Mouse (Mus musculus): ENCODE measurements around the gene Sptlc2. TPM values are rescaled to one million over a fixed set of nuclear protein-coding genes. Genes with fewer than 3 reads are reported as not detected.
A peak's percentile ranks its signal among the peaks of the same experiment; 100 is the strongest.

Gene Sptlc2
- total and polyA plus RNA-seq, 2 experiments from 2014 or later = 32.8 to 86.9 TPM

- no peak for TF ChIP-seq CTCF (IDR thresholded peaks at IDR 0.05; ENCODE audit: low read depth)
- H3K9ac ChIP-seq (replicated peaks; ENCODE audit: low read length) = no peak overlapping the region
- H3K9me3 ChIP-seq (ENCODE audit: low read length) = no peaks in the 10 kb centered on the region
- H3K27ac ChIP-seq = no peak overlapping the region
- ATAC-seq = no peak
- WGBS = 74% methylated on average over 4 of the region's 4 CpGs
- no peaks in the 10 kb centered on the region for H3K27me3 ChIP-seq (ENCODE audit: insufficient read depth, low read length)
- no peaks in the 10 kb centered on the region for H3K36me3 ChIP-seq (ENCODE audit: insufficient read depth, low read length)
- no peaks in the 10 kb centered on the region for H3K4me1 ChIP-seq (ENCODE audit: insufficient read depth, low read length)
- H3K4me3 ChIP-seq (ENCODE audit: low read length) = no peak overlapping the region
- no peak for DNase-seq (ENCODE audit: low spot score)
- no peak overlapping the region for H3K4me2 ChIP-seq (ENCODE audit: low read depth, low read length)
Observed at GRCm38 (mm10) chr12:87397811-87398417, 9.8 kb upstream of the Sptlc2 start.

DNA sequence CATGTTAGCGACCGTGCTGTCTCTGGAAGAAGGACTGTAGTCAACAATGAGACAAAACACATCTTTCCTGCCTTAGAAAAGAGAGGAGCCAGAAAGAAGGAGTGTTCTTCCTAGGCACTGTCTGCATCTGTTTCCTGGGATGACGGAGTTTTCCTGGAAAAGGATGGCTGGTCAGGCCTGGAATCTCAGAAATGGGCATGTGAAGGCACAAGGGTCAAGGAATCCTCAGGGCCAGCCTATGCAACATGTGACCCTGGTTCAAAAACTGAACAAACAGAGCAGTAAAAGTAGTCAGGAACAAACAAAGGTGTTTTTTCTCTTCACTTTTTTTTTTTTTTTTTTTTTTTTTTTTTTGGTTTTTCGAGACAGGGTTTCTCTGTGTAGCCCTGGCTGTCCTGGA, 9.0 kb upstream of the Sptlc2 start:
- no peak for DNase-seq (ENCODE audit: low spot score)
- Histone ChIP-seq H3K36me3 (ENCODE audit: insufficient read depth, low read length) (no peaks in the 10 kb centered on the region), H3K4me3 (ENCODE audit: low read length) (no peak overlapping the region), H3K9ac (replicated peaks; ENCODE audit: low read length) (no peak overlapping the region), H3K27me3 (ENCODE audit: insufficient read depth, low read length) (no peaks in the 10 kb centered on the region), H3K27ac (no peak overlapping the region), H3K4me2 (ENCODE audit: low read depth, low read length) (no peak overlapping the region), H3K9me3 (ENCODE audit: low read length) (no peaks in the 10 kb centered on the region), H3K4me1 (ENCODE audit: insufficient read depth, low read length) (no peaks in the 10 kb centered on the region)
- WGBS = 91% methylated on average over 4 of the region's 4 CpGs
- no peak for ATAC-seq
- no peak for TF ChIP-seq CTCF (IDR thresholded peaks at IDR 0.05; ENCODE audit: low read depth)

DNA sequence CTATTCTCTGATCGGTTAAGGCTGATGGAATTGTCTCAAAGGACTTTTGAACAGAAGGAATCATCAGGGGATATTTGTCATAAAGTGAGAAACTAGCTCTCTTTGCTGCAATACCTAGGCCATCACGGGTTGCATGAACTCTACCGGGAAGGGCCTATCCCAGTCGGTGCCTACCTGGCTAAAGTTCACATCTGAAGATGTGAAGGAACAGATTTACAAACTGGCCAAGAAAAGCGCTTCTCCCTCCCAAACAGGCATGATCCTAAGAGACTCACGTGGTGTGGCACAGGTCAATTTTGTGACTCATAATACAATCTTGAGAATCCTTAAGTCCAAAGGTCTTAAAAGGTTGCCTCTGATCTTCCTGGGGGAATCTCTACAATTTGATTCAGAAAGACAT, 6.2 kb upstream of the Sptlc2 start:
- Histone ChIP-seq H3K4me2 (ENCODE audit: low read depth, low read length) (no peak overlapping the region), H3K27me3 (ENCODE audit: insufficient read depth, low read length) (no peaks in the 10 kb centered on the region), H3K36me3 (ENCODE audit: insufficient read depth, low read length) (no peaks in the 10 kb centered on the region), H3K4me3 (ENCODE audit: low read length) (no peak overlapping the region), H3K27ac (no peak overlapping the region), H3K9me3 (ENCODE audit: low read length) (no peaks in the 10 kb centered on the region), H3K4me1 (ENCODE audit: insufficient read depth, low read length) (no peaks in the 10 kb centered on the region), H3K9ac (replicated peaks; ENCODE audit: low read length) (no peak overlapping the region)
- no peak for TF ChIP-seq CTCF (IDR thresholded peaks at IDR 0.05; ENCODE audit: low read depth)
- 90% methylated on average over 6 of the region's 6 CpGs for WGBS
- ATAC-seq = no peak
- DNase-seq (ENCODE audit: low spot score) = no peak

DNA sequence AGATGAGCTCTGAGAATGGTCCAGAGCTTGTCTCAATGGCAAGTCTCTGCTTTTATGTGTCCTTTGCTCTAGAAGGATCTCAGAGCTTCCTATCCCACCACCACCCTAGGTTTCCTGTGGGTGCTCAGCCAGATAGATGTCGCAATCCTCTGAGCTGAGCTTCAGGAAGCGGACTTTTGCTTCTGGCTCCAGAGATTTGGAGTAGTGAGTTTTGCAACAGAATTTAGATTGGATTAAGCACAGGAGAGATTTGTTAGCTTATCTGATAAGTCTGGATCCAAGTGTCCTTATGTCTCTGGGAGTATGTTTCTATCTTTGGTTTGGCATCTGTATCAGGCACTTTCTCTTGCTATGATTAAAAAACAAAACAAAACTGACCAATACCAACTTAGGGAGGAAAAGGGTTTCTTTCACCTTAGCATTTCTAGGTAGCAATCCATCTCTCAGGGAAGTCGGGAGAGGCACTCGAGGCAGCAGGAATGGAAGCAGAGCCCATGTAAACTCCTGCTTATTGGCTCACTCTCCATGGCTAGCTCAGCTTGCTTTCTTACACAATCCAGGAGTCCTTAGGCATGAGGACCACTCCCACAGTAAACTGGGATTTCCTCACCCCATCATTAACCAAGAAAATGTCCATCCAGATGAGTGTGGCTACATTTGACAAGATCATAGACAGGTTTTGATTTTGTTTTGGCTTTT, 5.4 kb upstream of the Sptlc2 start:
- Histone ChIP-seq H3K27me3 (ENCODE audit: insufficient read depth, low read length) (no peaks in the 10 kb centered on the region), H3K9ac (replicated peaks; ENCODE audit: low read length) (no peak overlapping the region), H3K4me2 (ENCODE audit: low read depth, low read length) (no peak overlapping the region), H3K36me3 (ENCODE audit: insufficient read depth, low read length) (no peaks in the 10 kb centered on the region), H3K4me1 (ENCODE audit: insufficient read depth, low read length) (no peaks in the 10 kb centered on the region), H3K9me3 (ENCODE audit: low read length) (no peaks in the 10 kb centered on the region), H3K4me3 (ENCODE audit: low read length) (no peak overlapping the region), H3K27ac (no peak overlapping the region)
- WGBS = 83% methylated on average over 4 of the region's 4 CpGs
- DNase-seq (ENCODE audit: low spot score) (no peak), ATAC-seq (no peak)
- TF ChIP-seq CTCF (IDR thresholded peaks at IDR 0.05; ENCODE audit: low read depth) = no peak

DNA sequence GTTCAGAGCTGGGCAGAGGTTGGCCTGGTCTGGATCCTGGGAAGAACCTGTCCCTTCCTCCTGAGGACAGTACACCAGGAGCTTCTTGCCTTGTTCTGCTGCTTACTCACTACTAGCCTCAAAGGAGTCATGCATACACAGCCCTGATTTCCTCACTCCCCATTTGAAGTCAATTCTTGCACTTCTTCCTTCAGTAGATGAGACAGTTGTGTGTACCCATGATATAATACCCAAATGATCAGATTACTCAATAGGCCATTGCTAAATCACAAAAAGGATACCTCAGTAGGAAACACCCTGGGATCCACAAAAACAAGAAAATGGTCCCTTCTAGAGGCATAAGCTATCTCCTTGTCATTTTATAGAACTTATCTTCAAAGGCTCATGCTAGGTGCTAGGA, 3.2 kb upstream of the Sptlc2 start:
- DNase-seq (ENCODE audit: low spot score) = no peak
- H3K9ac ChIP-seq (replicated peaks; ENCODE audit: low read length) = no peak overlapping the region

DNA sequence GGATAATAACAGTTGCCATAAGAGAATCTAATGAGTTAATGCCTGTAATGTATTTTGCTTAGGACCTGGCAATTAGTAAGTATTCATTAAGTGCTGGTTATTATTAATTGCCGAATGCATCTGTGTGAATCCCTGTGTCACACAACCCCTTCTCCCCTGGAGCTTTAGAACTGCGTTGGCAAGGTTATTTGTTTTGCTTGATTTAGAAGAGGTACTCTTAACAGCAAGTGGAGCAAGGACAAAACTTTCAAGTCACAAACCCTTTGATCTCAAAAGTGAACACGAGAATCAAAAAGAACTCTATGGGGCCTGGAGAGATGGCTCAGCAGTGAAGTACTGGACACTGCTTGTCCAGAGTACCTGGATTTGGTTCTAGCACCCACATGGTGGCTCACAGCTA, 1.1 kb upstream of the Sptlc2 start:
- H3K4me3 ChIP-seq (ENCODE audit: low read length) = no peak overlapping the region
- no peaks in the 10 kb centered on the region for H3K27me3 ChIP-seq (ENCODE audit: insufficient read depth, low read length)
- ATAC-seq (no peak), DNase-seq (ENCODE audit: low spot score) (no peak)
- peak overlapping the region; percentile 50 for H3K4me2 ChIP-seq (ENCODE audit: low read depth, low read length)
- H3K9ac ChIP-seq (replicated peaks; ENCODE audit: low read length) = no peak overlapping the region
- H3K4me1 ChIP-seq (ENCODE audit: insufficient read depth, low read length) = peaks cover 14% of the 10 kb centered on the region
- no peak for TF ChIP-seq CTCF (IDR thresholded peaks at IDR 0.05; ENCODE audit: low read depth)
- 61% methylated on average over 3 of the region's 3 CpGs for WGBS
- no peaks in the 10 kb centered on the region for H3K9me3 ChIP-seq (ENCODE audit: low read length)
- H3K36me3 ChIP-seq (ENCODE audit: insufficient read depth, low read length) = no peaks in the 10 kb centered on the region
- 0 out of 2 replicates have a peak overlapping the region, but pooled peaks have one; percentile 13 for H3K27ac ChIP-seq

More for the DNA sequence above, 3.2 kb upstream of the Sptlc2 start:
- Histone ChIP-seq H3K4me2 (ENCODE audit: low read depth, low read length) (no peak overlapping the region), H3K36me3 (ENCODE audit: insufficient read depth, low read length) (no peaks in the 10 kb centered on the region), H3K9me3 (ENCODE audit: low read length) (no peaks in the 10 kb centered on the region), H3K27me3 (ENCODE audit: insufficient read depth, low read length) (no peaks in the 10 kb centered on the region), H3K4me3 (ENCODE audit: low read length) (no peak overlapping the region), H3K27ac (no peak overlapping the region), H3K4me1 (ENCODE audit: insufficient read depth, low read length) (peaks cover 8% of the 10 kb centered on the region)
- no peak for ATAC-seq
- no peak for TF ChIP-seq CTCF (IDR thresholded peaks at IDR 0.05; ENCODE audit: low read depth)

Measured in hindbrain, postnatal 0 days (tissue).